Mouse (Mus musculus): Measurements from ENCODE around the gene Man1c1.

Gene Man1c1

GRCm38 (mm10) chr4:134674970-134675369, 29.1 kb downstream of the Man1c1 start:
- DNase-seq (ENCODE audit: low spot score in 2 of 2) = no peak

DNA sequence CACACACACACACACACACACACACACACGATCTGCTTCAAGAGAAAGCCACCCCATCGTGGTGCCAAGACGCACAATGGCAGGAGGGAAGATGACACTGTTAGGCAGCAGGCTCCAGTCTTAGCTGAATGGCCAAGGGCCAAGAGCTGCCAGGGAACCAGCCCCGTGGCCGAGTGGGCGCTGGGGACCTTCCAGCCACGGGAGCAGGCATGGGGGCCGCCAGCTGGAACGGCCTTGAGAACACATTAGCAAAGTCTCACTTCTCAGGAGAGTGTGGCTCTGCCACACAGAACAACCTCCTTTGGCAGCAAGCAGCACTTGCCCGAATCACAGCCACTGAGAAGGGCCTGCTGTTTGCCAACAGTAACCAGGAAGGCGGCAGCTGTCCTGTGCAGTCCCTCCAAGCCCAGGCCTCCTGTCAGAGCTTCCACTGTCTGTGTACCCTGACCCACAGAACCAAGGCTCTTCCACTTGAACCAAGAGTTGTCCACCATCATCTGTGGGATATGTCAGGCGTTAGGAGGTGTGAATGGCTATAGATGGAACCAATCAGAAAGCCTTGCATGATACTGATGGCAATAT, 30.1 kb downstream of the Man1c1 start:
- DNase-seq (ENCODE audit: low spot score in 2 of 2) = no peak

- DNase-seq (ENCODE audit: low spot score in 2 of 2) = no peak
Measured at GRCm38 (mm10) chr4:134673151-134673550, 30.9 kb downstream of the Man1c1 start.

DNA sequence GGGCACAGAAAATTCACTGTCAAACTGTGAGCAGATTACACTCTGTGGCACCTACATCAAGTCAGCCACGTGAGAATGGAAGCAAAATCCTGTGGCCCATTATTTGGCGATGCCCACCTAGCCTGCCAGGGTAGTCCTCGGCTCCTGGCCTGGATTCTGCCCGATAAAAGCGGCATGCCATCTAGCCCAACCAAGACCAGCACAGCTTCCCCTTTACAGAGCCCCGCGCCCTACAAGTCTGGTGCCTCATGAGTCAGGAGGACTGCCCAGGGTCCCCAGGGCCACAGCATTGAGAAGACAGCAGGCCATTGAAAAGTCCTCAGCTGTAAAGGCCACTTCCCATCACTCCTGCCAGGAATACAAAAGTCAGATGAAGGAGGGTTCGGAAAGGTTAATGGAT, 31.8 kb downstream of the Man1c1 start:
- DNase-seq (ENCODE audit: low spot score in 2 of 2) = no peak

GRCm38 (mm10) chr4:134671660-134672173, 32.4 kb downstream of the Man1c1 start:
- DNase-seq (ENCODE audit: low spot score in 2 of 2) = no peak

DNA sequence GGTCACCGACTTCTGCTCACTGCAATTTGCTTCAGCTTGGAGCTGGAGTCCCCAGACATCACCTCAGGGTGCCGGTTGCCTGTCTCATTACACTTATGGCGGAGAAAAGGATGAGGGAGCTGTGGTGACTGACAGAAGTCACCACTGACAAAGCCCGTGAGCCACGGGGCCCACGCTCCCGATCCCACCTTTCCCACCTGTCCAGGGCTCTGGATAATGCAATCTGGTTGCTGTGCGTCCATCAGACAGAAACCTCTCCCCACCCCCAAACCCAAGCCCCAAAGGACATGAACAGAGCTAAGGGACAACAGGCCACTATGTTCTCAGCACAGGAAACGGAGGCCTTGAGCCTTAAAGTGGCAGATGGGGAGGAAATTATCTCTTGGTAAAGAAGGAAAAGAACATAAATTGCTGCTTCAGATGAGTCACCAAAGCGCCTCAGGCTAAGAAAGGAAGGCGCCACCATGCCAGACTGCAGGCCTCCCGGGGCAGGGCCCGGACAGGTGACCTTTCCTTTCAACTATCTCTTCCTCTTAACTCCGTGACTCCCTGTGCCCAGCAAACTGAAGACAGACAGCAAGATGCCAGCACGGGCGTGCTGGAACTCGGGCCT, 34.2 kb downstream of the Man1c1 start:
- DNase-seq (ENCODE audit: low spot score in 2 of 2) = no peak

DNA sequence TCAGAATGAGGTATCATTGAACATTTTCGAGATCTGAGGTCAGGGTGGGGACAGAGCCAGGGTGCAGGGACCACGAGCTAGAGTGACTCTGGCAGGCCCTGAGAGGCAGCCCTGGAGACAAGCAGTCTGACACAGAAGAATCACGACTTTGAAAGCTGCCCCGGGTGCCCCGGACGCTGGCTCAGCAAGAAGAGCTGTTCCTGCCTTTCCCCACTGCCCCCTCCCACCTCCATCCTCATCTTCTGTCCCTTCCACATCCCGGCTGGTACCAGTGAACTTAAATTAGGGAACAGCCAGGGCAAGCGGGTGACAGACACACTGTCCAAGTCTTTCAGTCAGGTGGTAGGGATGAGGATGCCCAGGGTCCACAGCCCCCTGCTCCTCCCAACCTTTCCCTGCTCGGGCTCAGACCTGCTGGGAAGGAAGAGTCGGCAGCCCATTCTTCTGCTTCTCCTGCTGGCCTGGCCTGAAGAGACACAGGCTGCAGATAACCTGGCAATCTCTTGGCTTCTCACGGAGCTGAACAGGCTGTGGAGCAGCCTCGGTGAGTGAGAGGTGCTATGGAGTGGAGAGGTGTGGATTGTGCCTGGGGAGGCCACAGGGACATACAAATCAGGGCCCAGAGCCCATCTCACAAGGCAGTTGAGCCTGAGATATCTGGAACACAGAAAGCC, 35.6 kb downstream of the Man1c1 start:
- DNase-seq (ENCODE audit: low spot score in 2 of 2) = no peak

GRCm38 (mm10) chr4:134666391-134666790, 37.7 kb downstream of the Man1c1 start:
- DNase-seq (ENCODE audit: low spot score in 2 of 2) = no peak

DNA sequence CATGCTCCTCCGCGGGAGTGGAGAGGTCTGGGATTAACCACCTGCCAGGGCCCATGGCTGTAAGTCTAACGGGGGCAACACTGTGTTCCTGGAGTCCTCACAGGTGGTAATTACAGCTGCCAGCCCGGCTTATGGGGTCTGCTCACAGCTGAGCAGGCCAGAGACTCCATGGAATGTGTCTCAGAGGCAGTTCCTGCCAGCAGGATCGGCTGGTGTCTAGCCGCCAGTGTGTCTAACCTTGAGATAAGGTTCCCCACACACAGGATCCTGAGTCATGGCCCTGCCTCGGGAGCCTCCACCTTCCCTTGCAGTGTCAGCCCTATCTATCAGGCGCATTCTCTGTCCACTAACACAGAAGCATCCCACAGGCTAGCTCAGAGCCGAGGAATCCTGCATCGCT, 41.0 kb downstream of the Man1c1 start:
- no peak for DNase-seq (ENCODE audit: low spot score in 2 of 2)

DNA sequence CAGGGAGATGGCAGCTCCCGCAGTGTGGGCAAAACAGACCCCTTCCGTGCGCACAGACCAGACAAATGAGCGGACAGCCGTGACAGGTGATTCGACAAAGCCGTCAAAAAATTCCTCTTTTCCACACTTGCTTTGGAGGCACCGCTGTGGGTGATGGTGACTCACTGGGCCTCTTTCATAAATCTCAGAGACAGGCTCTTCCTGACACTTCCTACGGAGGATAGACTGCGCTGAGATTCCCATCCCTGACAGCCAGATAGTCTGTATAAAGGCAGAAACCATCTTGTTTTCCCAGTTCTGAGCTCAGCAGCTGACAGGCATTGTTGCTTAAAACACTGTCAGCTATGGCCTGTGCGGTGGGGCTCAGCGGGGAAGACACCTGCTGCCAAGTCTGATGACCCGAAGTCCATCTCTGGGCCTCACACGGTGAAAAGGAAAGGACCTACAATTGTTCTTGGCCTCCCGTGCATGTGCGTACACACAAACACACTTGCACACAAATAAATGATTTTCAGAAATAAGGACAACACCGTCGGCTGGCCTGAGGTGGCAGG, 43.4 kb downstream of the Man1c1 start:
- no peak for DNase-seq (ENCODE audit: low spot score in 2 of 2)

DNA sequence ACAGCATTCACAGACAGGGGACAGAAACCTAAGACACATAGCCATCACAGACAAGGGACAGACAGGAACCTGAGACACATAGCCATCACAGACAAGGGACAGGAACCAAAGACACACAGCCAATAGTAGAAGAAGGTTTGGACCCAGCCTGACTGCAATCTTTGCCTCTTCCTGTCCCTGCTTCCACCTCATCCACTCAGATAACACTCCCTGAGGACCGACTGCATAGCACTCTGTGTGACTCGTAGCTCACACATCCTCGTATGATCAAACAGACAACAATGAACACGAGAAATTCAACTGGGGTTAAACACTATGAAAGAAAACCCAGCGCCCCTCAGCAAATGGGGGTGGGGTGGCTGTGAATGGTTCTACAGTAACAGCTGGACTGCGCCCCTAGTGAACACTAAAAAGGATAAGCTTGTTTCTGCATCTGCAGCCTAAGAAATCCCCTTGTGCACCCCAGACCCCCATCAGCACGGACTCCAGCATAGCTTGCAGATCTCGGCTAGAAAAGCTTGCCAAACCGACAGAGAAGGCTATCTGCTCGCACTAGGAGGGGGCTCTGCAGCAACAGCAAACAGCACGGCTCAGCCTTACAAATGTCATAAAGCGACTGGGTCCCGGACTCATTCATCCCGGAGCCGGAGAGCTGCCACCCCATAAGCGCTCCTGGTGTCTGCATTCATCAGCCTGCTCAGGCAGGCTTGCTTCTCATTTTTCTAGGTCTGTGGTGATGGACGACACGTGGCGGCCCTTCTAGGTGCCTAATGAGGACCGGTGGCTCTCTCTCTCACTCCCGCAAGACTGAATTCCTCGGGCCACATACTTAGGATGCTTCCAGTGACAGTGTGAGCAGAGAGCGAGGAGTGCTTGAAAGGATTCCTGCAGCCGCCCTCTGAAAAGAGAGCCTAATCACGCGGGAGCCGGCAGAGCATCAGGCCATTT, 44.5 kb downstream of the Man1c1 start:
- DNase-seq (ENCODE audit: low spot score in 2 of 2) = no peak

GRCm38 (mm10) chr4:134657473-134657872, 46.6 kb downstream of the Man1c1 start:
- DNase-seq (ENCODE audit: low spot score in 2 of 2) = no peak

DNA sequence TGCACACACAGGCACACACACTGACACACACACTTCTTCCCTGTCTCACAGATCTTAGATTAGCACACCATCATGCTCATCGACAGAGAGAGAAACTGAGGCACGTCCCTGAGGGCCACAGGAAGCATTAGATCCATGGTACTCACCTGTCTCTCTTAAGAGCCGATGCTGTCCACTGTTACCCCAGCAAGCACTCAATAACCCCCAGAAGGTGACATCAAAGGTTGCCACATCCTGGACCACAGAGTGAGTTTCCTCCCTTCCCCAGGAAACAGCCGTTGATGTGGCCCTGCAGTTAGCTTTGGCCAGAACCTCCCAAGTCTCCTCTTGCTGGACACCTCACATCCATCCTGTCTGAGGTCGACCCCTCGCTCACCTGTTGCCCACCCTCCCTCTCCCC, 49.7 kb downstream of the Man1c1 start:
- DNase-seq (ENCODE audit: low spot score in 2 of 2) = no peak

DNA sequence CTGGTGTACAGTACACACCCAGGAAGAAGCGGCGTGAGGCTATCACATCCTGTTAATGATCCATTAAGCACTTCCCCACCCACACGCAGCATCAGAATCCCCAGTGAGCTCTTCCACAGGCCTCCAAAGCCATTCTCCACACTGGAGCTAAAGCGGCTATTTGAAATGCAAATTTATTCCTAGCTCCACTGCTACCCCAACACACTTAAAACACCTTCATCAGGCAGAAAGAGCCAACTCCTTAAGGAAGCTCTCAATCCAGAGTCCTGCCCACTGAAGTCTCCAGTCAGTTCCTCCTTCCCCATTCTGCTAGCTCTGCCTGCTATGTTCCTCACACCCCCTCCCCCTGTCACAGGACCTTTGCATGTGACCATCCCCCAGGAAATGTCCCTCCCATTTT, 51.4 kb downstream of the Man1c1 start:
- DNase-seq (ENCODE audit: low spot score in 2 of 2) = no peak

DNA sequence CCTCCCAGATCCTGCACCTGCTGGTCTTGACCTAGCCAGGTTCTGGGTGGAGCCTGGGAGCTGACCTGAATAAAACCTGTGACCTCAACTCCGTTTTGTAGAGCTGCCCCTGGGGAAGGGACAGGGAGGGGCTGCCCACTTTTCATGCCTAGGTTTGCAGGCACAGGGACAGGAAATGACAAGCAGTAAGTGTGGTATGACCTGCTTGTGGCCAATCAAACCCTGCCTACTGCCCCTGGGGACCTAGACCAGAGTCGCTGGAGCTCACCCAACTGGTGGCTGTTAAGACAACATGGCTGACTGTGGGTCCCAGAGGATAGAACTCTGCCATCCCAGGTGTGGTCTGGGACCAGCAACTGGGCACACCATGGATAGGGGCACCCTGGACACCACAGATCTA, 51.9 kb downstream of the Man1c1 start:
- DNase-seq (ENCODE audit: low spot score in 2 of 2) = no peak

DNA sequence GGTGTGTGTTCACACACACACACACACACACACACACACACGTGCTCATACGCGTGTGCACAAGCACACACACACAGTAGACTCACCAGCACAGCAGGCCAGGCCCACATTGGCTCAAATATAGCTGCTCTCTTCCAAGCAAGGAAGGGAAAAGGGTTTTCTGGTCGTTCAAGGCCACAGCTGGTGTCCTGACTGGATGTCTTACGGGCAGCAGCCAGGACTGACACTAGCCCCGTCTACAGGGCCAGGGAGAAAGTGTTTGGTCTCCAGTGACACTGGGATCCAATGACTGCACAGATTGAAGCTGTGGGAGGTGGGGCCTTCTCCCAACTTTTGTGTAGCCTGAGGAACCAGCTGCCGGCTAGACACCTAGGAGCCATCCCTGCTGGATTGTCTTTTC, 52.7 kb downstream of the Man1c1 start:
- no peak for DNase-seq (ENCODE audit: low spot score in 2 of 2)

DNA sequence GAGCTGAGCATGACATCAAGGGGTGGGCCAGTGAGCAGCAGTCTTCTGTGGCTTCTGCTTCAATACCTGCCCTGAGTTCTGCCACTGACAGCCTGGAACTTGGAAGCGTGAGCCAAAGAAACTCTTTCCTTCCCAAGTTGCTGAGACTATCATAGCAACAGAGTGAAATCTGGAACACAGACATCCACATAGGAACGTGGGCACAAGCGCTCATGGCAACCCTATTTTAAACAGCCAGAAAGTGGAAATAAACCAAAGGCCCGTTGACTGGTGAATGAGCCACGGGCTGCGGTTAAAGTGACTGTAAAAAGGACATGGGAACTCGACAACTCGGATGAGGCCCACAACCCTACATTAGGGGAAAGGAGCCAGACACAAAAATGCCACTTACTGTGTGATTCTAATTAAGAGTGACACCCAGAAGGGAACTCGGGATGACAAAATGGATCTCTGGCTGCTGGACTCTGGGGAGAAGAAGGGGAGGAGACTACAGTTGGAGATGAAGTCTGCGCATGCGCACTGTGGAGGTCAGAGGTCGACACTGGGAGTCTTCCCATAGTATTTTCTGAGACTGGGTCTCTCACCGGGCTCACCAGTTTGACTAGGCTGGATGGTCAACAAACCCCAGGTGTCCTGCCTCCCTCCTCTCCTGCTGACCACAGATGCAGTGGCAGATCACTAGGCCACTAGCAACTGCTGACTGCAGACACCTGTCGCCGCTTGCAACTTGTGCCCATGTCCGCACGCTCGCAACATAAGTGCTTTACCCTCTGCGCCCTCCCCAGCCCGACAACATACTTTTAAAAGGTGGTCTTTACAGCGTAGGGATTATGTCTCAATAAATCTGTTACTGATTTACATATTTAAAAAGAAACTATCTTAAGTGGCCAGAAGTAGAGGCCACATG, 58.8 kb downstream of the Man1c1 start:
- peak in 1 of 2 experiments; percentile 46 for DNase-seq (ENCODE audit: low spot score in 2 of 2)

- DNase-seq (ENCODE audit: low spot score in 2 of 2) = no peak
Measured at GRCm38 (mm10) chr4:134644410-134644809, 59.7 kb downstream of the Man1c1 start.

DNA sequence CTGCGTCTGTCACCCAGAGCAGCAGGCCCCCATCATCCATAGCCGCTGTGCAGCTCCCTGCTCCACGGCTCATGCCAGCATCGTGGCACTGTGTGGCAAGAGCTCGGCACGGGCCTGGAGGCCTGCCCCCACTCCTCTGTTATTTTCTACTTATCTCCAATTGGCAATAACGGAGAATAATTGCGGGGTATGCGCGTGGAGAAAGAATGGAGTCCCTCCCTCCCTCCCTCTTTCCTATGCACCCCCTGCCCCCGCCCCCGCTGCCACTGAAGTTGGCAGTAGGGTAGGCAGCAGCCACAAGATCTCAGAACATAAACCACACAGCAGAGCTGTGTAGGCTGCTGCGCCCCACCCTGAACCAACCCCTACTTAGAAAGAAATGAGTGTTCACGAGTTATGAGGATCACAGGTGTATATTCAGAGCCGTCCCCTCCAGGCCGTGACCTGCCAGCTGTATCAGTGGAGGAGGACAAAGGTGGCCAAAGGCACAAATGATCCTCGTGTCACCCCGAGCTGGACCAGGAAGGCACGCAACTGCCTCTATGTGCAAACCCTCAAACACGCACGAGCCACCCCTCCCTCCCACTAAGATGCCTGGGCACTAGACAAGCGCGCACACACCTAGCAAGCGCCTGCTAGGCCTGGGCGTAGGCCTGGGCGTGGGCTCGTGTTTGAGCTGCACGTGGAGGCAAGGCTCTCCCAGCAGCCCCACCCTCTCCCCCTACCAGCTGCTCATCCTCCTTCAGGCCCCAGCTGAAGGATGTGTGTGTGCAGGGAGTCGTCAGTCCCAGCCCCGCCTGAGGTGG, 62.2 kb downstream of the Man1c1 start:
- peak in 1 of 2 experiments; percentile 40 for DNase-seq (ENCODE audit: low spot score in 2 of 2)

DNA sequence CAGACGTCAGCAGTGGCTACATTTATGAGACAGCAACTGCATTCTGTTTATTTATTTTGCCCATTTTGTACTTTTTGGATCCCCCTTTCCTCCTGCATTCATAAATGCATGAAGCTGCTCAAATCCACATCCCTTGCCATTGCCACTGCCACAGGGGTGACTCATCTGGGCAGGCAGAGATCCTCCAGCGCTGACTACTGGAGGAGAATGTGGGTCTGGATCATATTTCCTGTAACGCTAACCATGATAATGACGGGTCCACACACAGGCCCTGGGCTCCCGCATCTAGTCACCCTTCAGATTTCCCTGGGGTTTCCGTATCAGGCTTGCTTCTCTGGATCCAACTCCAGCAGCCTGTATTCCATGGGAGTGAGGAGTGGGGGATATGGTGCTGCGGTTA, 64.8 kb downstream of the Man1c1 start:
- DNase-seq (ENCODE audit: low spot score in 2 of 2) = no peak

Measured in frontal cortex, postnatal 14 days (tissue).